Mouse (Mus musculus) myocyte (in vitro differentiated cells): ENCODE measurements at regions not wholly inside any gene's neighbourhood (a gene's known extent, or its start where the extent isn't known, plus 50 kb on each side); places are given as distances from the start of the nearest gene placed in this dataset.

Source experiments
- MYOG ChIP-seq, 3 experiments: IDR thresholded peaks; one replicate each; pipeline ENCODE4 v1.6.1; 2011; ENCODE audit warnings: control low read depth in 2 of 3, low read depth in 2 of 3, mild to moderate bottlenecking in 2 of 3; ENCODE audit not compliant: insufficient read length in 2 of 3, control insufficient read depth in 1 of 3, insufficient read depth in 1 of 3
- POLR2A ChIP-seq: IDR thresholded peaks from one replicate; pipeline ENCODE4 v1.6.1; 2011; ENCODE audit warnings: low read depth, mild to moderate bottlenecking, control low read depth, moderate library complexity; ENCODE audit not compliant: insufficient read length
- USF1 ChIP-seq: IDR thresholded peaks from one replicate; pipeline ENCODE4 v1.6.1; 2011; ENCODE audit warnings: low read depth, mild to moderate bottlenecking, control low read depth, moderate library complexity

GRCm38 (mm10) chr9:41319066-41319465 lies 157.6 kb upstream of the Ubash3b start:
- TF ChIP-seq USF1, result no peak
- TF ChIP-seq POLR2A, result no peak
- no peak for TF ChIP-seq MYOG (IDR thresholded peaks at IDR 0.05; ENCODE audit: control insufficient read depth in 1 of 3, insufficient read depth in 1 of 3, insufficient read length in 2 of 3, low read depth in 2 of 3)
